Mouse (Mus musculus) liver (tissue): Measurements from ENCODE around the gene Papola.

Source experiments
- DNase-seq: peaks from one replicate; pipeline ENCODE4 v3.0.0-alpha.2; 2020; ENCODE audit warnings: mixed read lengths

Gene Papola

DNA sequence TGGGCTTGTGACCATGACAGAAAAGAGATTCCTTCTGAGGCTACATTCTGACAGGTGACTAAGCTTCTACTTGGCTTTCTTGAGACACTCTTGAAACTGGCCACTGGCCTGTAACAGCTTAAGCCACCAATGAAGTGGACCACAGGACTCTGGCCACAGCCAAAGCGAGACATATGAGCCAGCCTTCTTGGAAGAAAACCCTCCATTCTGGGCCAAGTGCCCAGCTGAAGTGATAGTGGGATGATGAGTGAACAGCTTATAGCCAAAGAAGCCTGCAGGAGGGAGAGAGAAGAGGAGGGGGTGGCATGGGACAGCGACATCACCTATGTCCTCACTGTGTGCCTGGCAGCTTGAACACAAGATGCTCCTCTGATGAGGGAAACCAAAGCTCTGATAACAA lies 83.2 kb downstream of the Papola start:
- no peak for DNase-seq

DNA sequence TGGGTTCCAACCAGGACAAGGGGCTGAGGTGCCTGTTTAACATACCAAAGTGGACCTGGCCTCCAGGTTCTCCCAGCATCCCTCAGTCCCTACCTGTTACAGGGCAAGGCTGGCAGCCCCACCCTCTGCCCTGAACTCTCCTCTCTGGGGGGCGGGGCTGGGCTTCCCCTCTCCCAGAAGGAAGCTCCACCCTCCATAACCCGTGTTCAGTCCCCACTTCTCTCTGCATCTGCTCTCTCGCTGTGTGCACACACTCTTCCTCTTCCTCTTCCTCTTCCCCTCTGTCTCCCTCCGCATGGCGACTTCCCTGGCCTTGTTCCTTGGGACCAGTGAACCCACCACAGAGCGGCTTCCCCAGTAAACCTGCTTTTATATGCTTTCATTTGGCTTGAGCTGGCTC lies 84.7 kb downstream of the Papola start:
- DNase-seq, result no peak

DNA sequence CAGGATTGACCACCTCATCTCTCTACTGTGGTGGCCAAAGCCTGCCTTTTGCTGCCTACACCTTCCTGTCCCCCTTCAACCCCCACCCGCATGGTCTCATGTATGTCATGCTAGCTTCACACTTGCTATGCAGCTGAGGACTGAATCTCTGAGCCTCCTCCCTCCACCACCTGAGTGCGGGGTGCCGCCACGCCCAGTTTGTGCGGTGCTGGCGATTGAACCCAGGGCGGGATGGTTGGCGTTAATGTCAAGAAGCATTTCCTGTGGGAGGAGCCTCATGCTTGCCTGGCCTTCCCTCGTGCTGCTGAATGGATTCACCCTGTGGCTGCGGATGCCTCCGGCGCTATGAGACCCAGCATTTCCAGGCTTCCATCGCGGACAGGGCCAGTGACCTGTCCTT lies 85.2 kb downstream of the Papola start:
- DNase-seq, result no peak

DNA sequence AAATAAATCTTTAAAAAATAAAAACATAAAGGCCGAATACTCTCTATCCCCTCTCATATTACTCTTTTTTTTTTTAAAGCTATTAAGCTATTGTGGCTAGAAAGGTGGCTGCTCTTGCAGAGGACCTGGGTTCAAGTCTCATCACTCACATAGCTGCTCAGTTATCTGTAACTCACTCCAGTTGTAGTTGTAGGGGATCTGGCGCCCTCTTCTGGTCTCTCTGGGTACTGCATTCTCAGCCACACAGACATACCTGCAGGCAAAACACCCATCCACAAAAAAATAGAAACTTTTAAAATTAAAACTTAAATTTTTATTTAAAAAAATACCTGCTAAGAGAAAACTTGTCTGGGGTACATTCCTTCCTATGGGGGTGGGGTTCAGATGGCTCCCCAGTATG lies 88.8 kb downstream of the Papola start:
- DNase-seq, result peak; percentile 65

DNA sequence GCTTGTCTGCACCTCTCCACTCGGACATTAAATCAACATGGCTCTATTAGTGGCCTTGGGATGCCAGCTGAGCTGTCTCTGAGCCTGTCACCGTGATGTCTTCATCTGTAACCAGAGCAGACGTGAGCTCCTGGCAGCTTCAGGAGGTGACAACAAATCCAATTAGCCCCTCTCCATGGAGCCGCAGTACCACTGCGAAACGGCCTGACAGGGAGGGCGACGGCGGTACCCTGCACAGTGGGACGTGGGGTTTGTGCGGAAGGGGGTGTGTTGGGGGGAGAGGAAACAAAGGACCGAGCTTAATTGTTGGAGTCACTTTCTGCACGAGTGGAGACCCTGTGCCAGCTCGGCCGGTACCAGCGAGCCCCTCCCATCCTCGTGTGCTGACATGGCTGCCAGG lies 90.6 kb downstream of the Papola start:
- DNase-seq, result no peak

DNA sequence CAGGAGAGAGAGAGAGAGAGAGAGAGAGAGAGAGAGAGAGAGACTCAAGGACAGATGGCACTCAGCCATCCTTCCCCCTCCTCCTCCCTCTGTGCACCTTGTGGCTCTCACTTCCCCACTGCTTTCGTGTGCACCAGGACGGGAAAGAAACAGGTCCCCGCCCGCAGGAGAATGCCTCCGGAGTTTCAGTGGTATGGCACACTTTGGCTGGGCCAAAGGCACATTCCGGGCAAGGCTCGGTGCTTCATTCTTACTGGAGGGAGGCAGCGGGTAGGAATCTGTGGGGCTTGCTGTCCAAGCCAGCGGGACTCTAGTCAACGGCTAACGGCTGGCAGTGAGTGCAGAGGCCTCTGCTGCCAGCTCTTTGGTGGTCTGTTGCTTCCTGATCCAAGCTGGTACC lies 92.0 kb downstream of the Papola start:
- DNase-seq, result no peak

DNA sequence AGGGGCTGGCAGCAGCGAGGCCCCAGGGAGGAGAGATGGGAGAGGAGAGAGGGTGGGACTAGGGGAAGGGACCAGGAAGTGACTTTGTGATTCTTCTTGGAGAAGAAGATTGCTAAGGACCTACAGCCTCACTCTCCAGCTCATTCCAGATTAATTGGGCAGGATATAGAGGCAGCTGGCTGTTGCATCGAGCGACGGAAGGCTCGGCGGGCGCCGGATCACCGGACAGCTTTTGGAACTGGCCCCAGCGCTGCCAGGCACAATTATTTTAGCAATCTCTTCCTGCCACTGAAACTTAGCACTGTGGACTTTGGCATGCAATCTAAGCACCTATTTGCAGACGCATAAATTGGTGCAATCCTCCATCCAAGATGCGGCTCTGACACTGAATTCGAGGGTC lies 92.4 kb downstream of the Papola start:
- no peak for DNase-seq

DNA sequence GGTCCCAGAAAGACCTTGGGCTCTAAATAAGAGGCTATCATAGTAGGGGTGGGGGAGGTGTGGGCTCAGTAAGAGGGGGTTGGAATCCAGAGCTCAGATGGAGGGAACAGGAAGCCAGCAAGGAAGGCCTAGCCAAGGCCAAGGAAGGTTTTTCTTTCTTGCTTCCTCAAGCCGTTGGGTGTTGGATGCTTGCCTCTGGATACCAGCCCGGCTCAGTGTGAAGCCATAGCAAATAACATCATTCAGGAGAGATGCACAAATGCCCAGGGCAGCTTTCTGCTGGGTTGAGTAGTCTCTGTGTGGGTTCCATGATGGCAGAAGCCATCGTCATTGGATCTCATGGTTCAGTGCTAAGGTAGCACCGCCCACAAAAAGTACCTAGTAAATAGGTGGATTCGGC lies 94.3 kb downstream of the Papola start:
- DNase-seq, result no peak

DNA sequence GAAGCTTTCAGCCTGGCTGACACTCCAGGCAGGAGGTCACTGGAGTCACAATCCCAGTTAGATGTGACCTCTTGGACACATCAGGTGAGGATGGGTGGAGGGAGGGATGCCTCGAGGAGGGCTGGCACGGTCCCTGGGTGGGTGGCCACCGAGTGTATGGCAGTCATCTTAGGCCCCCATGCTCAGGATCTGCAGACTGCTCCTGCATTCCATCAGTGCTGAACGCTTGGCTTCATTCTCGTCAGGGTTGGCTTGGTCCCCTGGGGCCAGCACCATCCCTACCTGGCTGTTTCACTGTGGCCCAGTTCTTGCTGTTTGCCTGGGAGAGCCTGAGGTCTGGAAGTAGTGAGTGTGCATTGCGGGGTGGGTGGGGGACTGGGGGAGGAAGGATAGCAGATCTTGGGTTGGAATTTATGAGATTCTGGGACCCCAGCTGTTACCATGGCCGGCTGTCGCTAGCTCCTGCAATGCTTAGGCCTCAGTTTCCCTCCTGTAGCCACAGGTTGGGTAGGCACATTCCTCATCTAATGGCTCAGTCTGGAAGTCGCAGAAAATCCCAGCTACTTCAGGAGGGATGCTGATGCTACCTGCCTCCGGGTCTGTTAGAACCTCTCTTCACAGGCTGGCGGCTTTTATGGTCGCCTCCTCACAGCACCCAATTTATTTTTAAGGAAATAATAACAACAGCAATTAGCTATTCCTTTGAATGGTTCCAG lies 99.5 kb downstream of the Papola start:
- no peak for DNase-seq

DNA sequence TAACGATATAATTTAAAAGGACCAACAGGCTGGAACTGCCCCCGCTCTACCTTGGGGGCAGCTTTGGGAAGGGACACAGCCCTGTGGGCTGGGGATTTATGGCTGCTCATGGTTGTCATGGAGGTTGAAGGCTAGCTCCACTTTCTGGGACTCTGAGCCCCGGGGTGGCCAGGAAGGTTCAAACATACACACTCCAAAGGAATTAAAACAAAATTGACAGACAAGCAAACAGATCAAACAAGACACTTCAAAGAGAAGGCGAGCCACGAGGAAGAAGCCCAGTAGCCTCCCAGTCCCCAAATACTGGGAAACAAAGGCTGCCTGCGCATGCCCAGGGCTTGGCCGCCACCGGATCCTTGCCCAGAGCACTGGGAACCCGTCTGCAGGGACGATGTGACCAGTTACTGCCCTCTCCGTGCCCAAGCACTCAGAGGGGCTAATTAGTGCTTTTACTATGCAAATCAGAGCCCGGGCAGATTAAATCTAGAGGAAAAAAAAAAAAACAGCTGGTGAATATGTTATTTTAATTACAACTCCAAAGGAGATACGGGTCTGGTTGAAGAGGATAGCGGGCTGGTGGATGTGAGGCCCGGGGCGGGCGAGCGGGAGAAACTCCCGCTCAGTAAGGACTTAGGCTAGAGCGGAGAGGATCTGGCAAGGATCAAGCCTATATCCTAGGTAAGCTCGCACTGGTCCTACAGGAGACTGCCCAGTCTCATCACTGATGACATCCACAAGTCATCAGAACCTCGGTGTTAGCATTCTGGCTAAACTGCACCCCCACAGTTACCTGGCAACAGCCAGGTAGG lies 100.2 kb downstream of the Papola start:
- DNase-seq, result no peak
